Mouse (Mus musculus): Measurements from ENCODE around the gene Afg3l1. TPM values are rescaled to one million over a fixed set of nuclear protein-coding genes. Genes with fewer than 3 reads are reported as not detected.
"Not testable (repeated sequence)": the region's sequence is repeated elsewhere in the genome, so short reads cannot be mapped to it uniquely, and the experiment has no call there.

The Afg3l1 gene
- polyA plus RNA-seq, 1 experiment = 20.4 TPM

DNA sequence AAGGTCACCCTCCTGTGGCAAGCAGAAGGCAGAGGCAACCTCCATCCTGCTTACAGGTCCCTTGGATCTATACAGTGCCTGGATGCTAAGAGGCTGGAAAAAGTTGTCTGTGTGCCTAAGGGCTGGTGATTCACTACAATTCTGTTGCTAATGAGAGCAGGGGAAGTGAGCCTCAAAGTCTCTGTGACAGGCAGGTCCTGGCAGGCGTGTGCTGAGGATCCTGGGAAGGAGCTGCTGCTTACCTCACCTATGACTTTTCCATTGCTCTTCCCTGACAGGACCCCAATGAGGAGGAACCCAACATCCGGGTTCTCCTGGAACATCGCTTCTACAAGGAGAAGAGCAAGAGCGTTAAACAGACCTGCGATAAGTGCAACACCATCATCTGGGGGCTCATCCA is 23.8 kb upstream of the Afg3l1 start:
- no peaks in the 10 kb centered on the region for H3K4me1 ChIP-seq (ENCODE audit: control insufficient read depth, insufficient read depth, low read length)
- no peak overlapping the region for H3K27ac ChIP-seq (ENCODE audit: insufficient read depth, low read length)
- no peak for TF ChIP-seq POLR2A (IDR thresholded peaks at IDR 0.05; ENCODE audit: extremely low read depth, insufficient read depth, low read length)
- no peak for TF ChIP-seq CTCF (IDR thresholded peaks at IDR 0.05; ENCODE audit: extremely low read depth, insufficient read depth, low read length)
- H3K4me3 ChIP-seq (ENCODE audit: insufficient read depth, low read length) = no peak overlapping the region

DNA sequence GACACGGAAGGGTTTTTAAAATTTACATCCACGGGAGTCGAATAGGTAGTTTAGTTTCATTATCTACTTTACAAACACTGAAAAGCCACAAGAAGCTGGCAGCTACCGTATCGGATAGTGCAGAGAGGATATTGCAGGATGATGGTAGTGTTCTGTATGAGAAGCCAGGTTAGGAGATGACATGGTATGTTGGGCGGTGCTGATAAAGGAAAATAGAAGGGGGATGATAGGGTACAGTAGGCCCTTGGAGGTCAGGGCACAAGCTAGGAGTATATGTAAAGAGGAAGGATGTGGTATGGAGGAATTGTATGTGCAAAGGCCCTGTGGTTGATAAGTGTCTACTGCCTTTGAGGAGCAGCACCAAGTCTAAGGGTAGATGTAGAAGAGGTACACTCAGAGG is 23.1 kb upstream of the Afg3l1 start:
- TF ChIP-seq POLR2A (IDR thresholded peaks at IDR 0.05; ENCODE audit: extremely low read depth, insufficient read depth, low read length) (no peak), CTCF (IDR thresholded peaks at IDR 0.05; ENCODE audit: extremely low read depth, insufficient read depth, low read length) (no peak)
- no peak overlapping the region for H3K4me3 ChIP-seq (ENCODE audit: insufficient read depth, low read length)
- H3K27ac ChIP-seq (ENCODE audit: insufficient read depth, low read length) = no peak overlapping the region
- no peaks in the 10 kb centered on the region for H3K4me1 ChIP-seq (ENCODE audit: control insufficient read depth, insufficient read depth, low read length)

DNA sequence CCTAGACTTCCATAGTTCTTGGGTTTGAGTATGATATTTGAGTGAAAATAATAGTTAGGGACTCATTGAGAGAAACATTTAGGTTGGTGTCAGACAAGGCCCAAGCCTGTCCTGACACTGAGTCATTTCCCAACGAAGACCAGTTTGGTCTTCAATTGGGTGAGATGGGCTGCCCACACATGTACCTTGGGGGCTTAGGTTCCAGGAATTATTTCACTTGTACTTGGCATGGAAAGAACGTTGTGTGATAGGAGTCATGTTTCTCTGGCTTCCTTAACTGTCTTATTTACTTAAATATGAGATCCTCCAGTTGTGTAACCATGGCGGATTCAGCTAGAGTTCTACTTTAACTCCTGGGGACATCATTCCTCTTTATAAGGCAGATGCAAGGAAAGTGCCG is 14.1 kb upstream of the Afg3l1 start:
- TF ChIP-seq CTCF (IDR thresholded peaks at IDR 0.05; ENCODE audit: extremely low read depth, insufficient read depth, low read length) (no peak), POLR2A (IDR thresholded peaks at IDR 0.05; ENCODE audit: extremely low read depth, insufficient read depth, low read length) (no peak)

DNA sequence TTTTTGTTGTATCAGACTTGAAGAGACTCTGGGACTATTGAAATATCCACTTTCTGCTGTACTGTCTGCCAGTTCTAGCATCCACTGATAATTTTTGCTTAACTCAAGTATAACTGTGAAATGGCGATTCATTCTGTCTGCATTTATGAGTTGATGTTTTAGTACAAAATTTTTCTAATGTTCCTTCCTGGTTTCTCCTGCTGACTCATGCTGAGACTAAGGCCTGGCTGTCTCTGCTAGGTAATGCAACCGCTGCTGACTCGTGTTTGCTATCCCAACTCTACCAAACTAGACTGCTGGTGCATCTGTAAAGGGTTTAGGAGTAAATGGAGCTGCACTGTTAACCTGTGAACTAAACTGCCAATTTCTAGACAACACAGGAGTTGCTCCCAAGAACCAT is 10.2 kb upstream of the Afg3l1 start:
- H3K4me1 ChIP-seq (ENCODE audit: control insufficient read depth, insufficient read depth, low read length) = no peaks in the 10 kb centered on the region
- H3K4me3 ChIP-seq (ENCODE audit: insufficient read depth, low read length) = no peak overlapping the region
- no peak overlapping the region for H3K27ac ChIP-seq (ENCODE audit: insufficient read depth, low read length)
- TF ChIP-seq CTCF (IDR thresholded peaks at IDR 0.05; ENCODE audit: extremely low read depth, insufficient read depth, low read length) = no peak
- no peak for TF ChIP-seq POLR2A (IDR thresholded peaks at IDR 0.05; ENCODE audit: extremely low read depth, insufficient read depth, low read length)

More for the DNA sequence above, 14.1 kb upstream of the Afg3l1 start:
- Histone ChIP-seq H3K4me3 (ENCODE audit: insufficient read depth, low read length) (no peak overlapping the region), H3K4me1 (ENCODE audit: control insufficient read depth, insufficient read depth, low read length) (no peaks in the 10 kb centered on the region), H3K27ac (ENCODE audit: insufficient read depth, low read length) (no peak overlapping the region)

DNA sequence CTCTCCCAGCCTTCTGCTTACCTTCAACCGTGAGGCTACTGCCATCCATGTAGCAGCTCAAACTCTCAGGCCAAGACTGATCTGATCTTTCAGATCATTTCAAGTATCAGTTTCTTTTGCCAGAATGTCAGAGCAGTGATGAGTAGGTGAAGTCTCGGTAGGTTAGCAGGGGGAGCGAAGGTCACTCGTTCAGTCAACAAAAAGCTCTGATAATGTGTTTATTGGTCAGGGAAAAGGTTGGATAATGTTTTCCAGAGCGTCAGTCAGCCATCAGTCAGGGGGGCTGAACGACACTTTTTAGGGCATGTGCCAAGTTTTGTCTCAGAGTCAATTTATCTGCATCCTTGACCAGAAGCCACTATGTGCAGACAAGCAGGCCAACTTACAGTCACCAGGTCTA is 4.7 kb upstream of the Afg3l1 start:
- H3K4me1 ChIP-seq (ENCODE audit: control insufficient read depth, insufficient read depth, low read length); H3K4me3 ChIP-seq (ENCODE audit: insufficient read depth, low read length); H3K27ac ChIP-seq (ENCODE audit: insufficient read depth, low read length): not testable (repeated sequence)

DNA sequence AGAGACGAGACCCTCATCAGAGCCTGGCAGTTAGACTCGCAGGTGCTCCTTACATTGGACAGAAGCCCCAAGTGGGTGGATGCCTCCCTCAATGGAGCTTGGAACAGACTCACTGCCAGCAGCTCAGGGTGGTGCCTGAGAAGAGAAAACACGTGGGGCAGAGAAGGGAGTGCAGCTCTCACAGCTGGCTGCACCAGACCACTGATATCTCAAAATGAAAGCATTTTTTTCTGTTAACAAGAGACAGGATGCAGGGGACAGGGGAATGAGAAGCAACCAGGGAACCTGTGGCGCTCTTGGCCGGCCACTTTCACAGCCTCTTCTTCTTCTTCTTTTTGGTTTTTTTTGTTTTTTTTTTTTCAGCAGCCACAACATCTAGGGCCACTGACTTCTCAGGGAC is 3.2 kb upstream of the Afg3l1 start:
- not testable (repeated sequence) for H3K4me1 ChIP-seq (ENCODE audit: control insufficient read depth, insufficient read depth, low read length); H3K4me3 ChIP-seq (ENCODE audit: insufficient read depth, low read length); H3K27ac ChIP-seq (ENCODE audit: insufficient read depth, low read length)

DNA sequence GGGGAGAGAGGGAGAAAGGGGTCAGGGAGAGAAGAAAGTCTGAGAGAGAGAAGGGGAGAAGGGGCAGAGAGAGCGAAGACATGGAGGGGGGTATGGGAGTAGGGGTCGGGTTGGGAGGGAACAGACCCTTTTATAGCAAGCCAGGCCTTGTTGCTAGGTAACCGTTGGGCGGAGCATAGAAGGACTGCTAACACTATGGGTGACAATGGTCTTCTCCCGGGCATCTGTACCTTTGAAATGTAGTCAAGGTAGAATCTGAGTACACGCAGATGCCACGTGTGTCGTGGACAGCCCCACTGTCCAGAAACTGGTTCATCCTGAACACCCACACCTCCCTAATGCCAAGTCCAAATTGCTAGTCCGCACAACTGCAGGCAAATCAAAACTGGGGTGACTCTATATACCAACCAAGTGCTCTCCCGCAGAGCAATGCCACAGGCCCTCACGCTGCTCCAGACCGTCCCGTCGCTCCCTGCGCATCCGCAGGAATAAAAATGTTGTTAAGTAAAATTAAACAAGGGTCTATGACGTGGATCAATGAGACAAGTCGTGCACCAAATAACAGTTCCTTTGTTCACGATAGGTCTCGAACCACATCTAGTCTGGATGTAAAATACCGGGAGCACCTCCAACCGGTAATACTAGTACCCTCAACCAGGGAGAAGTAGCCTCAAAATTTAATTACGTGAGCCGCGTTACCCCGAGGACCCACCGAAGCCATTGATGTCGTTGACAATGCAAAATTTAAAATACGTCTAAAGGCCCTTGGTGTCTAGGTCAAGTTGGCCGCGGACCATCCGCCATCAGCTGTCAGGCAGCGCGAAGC is 579 bp upstream of the Afg3l1 start:
- H3K4me3 ChIP-seq (ENCODE audit: insufficient read depth, low read length) = peak overlapping the region; percentile 94
- TF ChIP-seq POLR2A (IDR thresholded peaks at IDR 0.05; ENCODE audit: extremely low read depth, insufficient read depth, low read length) (no peak), CTCF (IDR thresholded peaks at IDR 0.05; ENCODE audit: extremely low read depth, insufficient read depth, low read length) (no peak)
- peaks cover 2% of the 10 kb centered on the region; the same call in 1 of the 2 replicates for H3K4me1 ChIP-seq (ENCODE audit: control insufficient read depth, insufficient read depth, low read length)
- peak overlapping the region; percentile 99 for H3K27ac ChIP-seq (ENCODE audit: insufficient read depth, low read length)

DNA sequence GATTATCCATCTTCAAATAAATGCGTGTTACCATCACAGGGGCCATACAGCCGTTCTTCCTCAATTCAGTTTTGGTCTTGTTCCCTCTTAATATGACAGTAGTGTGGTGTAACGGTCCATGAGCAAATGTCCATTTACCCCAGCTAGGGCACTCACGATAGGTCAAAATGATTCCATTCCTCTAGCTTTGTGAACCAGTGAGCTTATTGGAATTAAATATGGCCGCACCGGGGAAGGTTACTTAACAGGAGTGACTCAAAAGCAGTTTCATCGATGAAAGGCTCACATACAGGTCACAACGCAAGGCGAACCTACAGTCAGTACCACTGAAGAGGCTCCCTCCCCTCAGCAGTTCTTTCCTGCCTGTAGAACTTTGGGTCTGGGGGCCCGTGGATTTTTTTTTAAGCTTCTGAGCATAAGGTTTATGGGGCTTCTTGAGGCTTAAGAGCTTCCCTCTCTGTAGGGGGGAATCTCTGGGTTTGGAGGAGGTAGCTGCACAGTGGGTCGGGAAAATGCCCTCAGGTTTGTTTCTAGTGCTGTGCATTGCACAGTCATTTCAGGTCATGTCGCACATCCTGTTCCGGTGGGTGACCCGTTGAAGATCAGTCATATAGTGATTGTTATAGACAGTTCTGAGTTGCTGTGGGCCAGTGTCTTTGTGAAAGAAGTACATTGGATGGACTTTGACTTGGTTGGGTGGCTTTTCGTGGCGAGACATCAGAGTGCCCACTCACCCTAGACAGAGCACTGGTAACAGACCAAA is 934 bp downstream of the Afg3l1 start:
- H3K4me3 ChIP-seq (ENCODE audit: insufficient read depth, low read length) = peak overlapping the region; percentile 94

DNA sequence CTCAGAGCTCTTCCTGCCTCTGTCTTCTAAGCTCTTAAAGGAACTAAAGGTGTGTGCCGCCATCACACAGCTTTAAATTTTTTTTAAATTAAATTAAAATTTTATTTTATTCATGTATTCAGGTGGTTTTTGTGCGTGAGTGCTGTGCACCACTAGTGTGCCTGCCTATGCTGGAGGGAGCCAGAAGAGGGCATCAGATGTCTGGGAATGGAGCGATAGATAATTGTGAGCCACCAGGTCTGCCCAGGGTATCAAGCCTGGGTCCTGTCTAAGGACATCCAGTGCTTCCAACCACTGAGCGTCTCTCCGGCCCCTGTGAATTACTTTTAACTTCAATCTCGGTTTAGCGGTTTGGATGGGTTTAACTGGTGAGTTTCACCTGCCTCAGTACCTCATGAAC is 4.9 kb downstream of the Afg3l1 start:
- no peak for TF ChIP-seq POLR2A (IDR thresholded peaks at IDR 0.05; ENCODE audit: extremely low read depth, insufficient read depth, low read length)
- 0 out of 2 replicates have a peak, but pooled peaks have one; percentile 23 for TF ChIP-seq CTCF (IDR thresholded peaks at IDR 0.05; ENCODE audit: extremely low read depth, insufficient read depth, low read length)
- Histone ChIP-seq H3K4me1 (ENCODE audit: control insufficient read depth, insufficient read depth, low read length) (peaks cover 2% of the 10 kb centered on the region; the same call in 1 of the 2 replicates), H3K27ac (ENCODE audit: insufficient read depth, low read length) (no peak overlapping the region), H3K4me3 (ENCODE audit: insufficient read depth, low read length) (no peak overlapping the region)

More for the DNA sequence above, 934 bp downstream of the Afg3l1 start:
- Histone ChIP-seq H3K27ac (ENCODE audit: insufficient read depth, low read length) (peak overlapping the region; percentile 99), H3K4me1 (ENCODE audit: control insufficient read depth, insufficient read depth, low read length) (peaks cover 2% of the 10 kb centered on the region; the same call in 1 of the 2 replicates)
- 0 out of 2 replicates have a peak, but pooled peaks have one; percentile 21 for TF ChIP-seq POLR2A (IDR thresholded peaks at IDR 0.05; ENCODE audit: extremely low read depth, insufficient read depth, low read length)
- no peak for TF ChIP-seq CTCF (IDR thresholded peaks at IDR 0.05; ENCODE audit: extremely low read depth, insufficient read depth, low read length)
